Mouse (Mus musculus): ENCODE data around the gene Gm45234.

DNA sequence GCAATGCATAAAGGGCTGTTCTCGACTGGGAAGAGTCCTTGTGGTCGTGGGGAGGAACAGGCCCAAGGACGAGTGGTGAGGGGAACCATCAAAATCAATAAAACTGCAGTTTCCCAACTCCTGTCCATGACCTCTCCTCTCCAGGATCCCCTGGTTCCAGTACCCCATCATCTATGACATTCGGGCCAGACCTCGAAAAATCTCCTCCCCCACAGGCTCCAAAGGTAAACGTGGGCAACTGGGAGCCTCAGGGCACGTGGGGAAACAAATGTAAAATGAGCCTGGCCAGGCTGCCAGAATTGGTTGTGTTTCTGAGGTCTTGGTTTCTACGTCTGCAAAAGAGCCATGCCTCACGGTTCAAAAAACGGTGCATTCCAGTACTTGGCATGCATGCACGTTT is 42.9 kb downstream of the Gm45234 start:
- TF ChIP-seq CTCF (IDR thresholded peaks at IDR 0.05; ENCODE audit: borderline replicate concordance, insufficient read depth, low read depth, low read length) = no peak
- TF ChIP-seq POLR2A (IDR thresholded peaks at IDR 0.05; ENCODE audit: borderline replicate concordance, insufficient read depth, low read length) = no peak
